Mouse (Mus musculus): Measurements from ENCODE around the gene Camk1d. TPM values are rescaled to one million over a fixed set of nuclear protein-coding genes. Genes with fewer than 3 reads are reported as not detected.

Camk1d gene
- polyA plus RNA-seq, 1 experiment from 2014 or later: 6.7 TPM

GRCm38 (mm10) chr2:5403850-5404249, 310.5 kb downstream of the Camk1d start:
- DNase-seq (ENCODE audit: low spot score) (no peak), ATAC-seq (ENCODE audit: low FRiP score, low TSS enrichment) (no peak)
- no peaks in the 10 kb centered on the region for H3K27me3 ChIP-seq (ENCODE audit: control insufficient read depth, insufficient read depth, low read length)
- no peak overlapping the region for H3K4me2 ChIP-seq (replicated peaks; ENCODE audit: low read depth)
- 62% methylated on average over 3 of the region's 3 CpGs for WGBS
- H3K9ac ChIP-seq (ENCODE audit: low read length): no peak overlapping the region
- H3K27ac ChIP-seq (replicated peaks): no peak overlapping the region
- TF ChIP-seq EP300 (optimal IDR thresholded peaks at IDR 0.05) (no peak), CTCF (IDR thresholded peaks at IDR 0.05; ENCODE audit: low read depth) (peak; percentile 71)
- no peak overlapping the region for H3K4me3 ChIP-seq (ENCODE audit: low read depth, low read length)
- H3K4me1 ChIP-seq (replicated peaks; ENCODE audit: control insufficient read depth, insufficient read depth): no peaks in the 10 kb centered on the region
- H3K36me3 ChIP-seq (ENCODE audit: control insufficient read depth, insufficient read depth, low read length): no peaks in the 10 kb centered on the region
- no peaks in the 10 kb centered on the region for H3K9me3 ChIP-seq (ENCODE audit: control insufficient read depth, low read length)

- ATAC-seq (ENCODE audit: low FRiP score, low TSS enrichment) (no peak), DNase-seq (ENCODE audit: low spot score) (no peak)
- Histone ChIP-seq H3K9ac (ENCODE audit: low read length) (no peak overlapping the region), H3K4me3 (ENCODE audit: low read depth, low read length) (no peak overlapping the region), H3K4me2 (replicated peaks; ENCODE audit: low read depth) (no peak overlapping the region), H3K9me3 (ENCODE audit: control insufficient read depth, low read length) (no peaks in the 10 kb centered on the region), H3K36me3 (ENCODE audit: control insufficient read depth, insufficient read depth, low read length) (no peaks in the 10 kb centered on the region), H3K4me1 (replicated peaks; ENCODE audit: control insufficient read depth, insufficient read depth) (no peaks in the 10 kb centered on the region), H3K27me3 (ENCODE audit: control insufficient read depth, insufficient read depth, low read length) (no peaks in the 10 kb centered on the region), H3K27ac (replicated peaks) (no peak overlapping the region)
- 85% methylated on average over 12 of the region's 12 CpGs for WGBS
- TF ChIP-seq EP300 (optimal IDR thresholded peaks at IDR 0.05): no peak
- TF ChIP-seq CTCF (IDR thresholded peaks at IDR 0.05; ENCODE audit: low read depth): no peak
Measured at GRCm38 (mm10) chr2:5402036-5402435, 312.3 kb downstream of the Camk1d start.

GRCm38 (mm10) chr2:5398505-5398904, 315.8 kb downstream of the Camk1d start:
- Histone ChIP-seq H3K9ac (ENCODE audit: low read length) (no peak overlapping the region), H3K27ac (replicated peaks) (no peak overlapping the region), H3K9me3 (ENCODE audit: control insufficient read depth, low read length) (no peaks in the 10 kb centered on the region), H3K27me3 (ENCODE audit: control insufficient read depth, insufficient read depth, low read length) (no peaks in the 10 kb centered on the region), H3K4me1 (replicated peaks; ENCODE audit: control insufficient read depth, insufficient read depth) (no peaks in the 10 kb centered on the region), H3K4me3 (ENCODE audit: low read depth, low read length) (no peak overlapping the region), H3K36me3 (ENCODE audit: control insufficient read depth, insufficient read depth, low read length) (no peaks in the 10 kb centered on the region), H3K4me2 (replicated peaks; ENCODE audit: low read depth) (no peak overlapping the region)
- DNase-seq (ENCODE audit: low spot score) (no peak), ATAC-seq (ENCODE audit: low FRiP score, low TSS enrichment) (no peak)
- WGBS: 87% methylated on average over 9 of the region's 9 CpGs
- TF ChIP-seq EP300 (optimal IDR thresholded peaks at IDR 0.05): no peak
- no peak for TF ChIP-seq CTCF (IDR thresholded peaks at IDR 0.05; ENCODE audit: low read depth)

- 59% methylated on average over 6 of the region's 6 CpGs for WGBS
- no peak overlapping the region for H3K4me3 ChIP-seq (ENCODE audit: low read depth, low read length)
- ATAC-seq (ENCODE audit: low FRiP score, low TSS enrichment) (no peak), DNase-seq (ENCODE audit: low spot score) (no peak)
- no peak for TF ChIP-seq EP300 (optimal IDR thresholded peaks at IDR 0.05)
- no peak for TF ChIP-seq CTCF (IDR thresholded peaks at IDR 0.05; ENCODE audit: low read depth)
- H3K4me1 ChIP-seq (replicated peaks; ENCODE audit: control insufficient read depth, insufficient read depth): no peaks in the 10 kb centered on the region
- H3K36me3 ChIP-seq (ENCODE audit: control insufficient read depth, insufficient read depth, low read length): no peaks in the 10 kb centered on the region
- no peaks in the 10 kb centered on the region for H3K27me3 ChIP-seq (ENCODE audit: control insufficient read depth, insufficient read depth, low read length)
- H3K4me2 ChIP-seq (replicated peaks; ENCODE audit: low read depth): no peak overlapping the region
- no peak overlapping the region for H3K9ac ChIP-seq (ENCODE audit: low read length)
- H3K9me3 ChIP-seq (ENCODE audit: control insufficient read depth, low read length): no peaks in the 10 kb centered on the region
- H3K27ac ChIP-seq (replicated peaks): no peak overlapping the region
Measured at GRCm38 (mm10) chr2:5398043-5398442, 316.3 kb downstream of the Camk1d start.

GRCm38 (mm10) chr2:5397468-5397867, 316.8 kb downstream of the Camk1d start:
- no peaks in the 10 kb centered on the region for H3K4me1 ChIP-seq (replicated peaks; ENCODE audit: control insufficient read depth, insufficient read depth)
- H3K27ac ChIP-seq (replicated peaks): no peak overlapping the region
- no peak overlapping the region for H3K9ac ChIP-seq (ENCODE audit: low read length)
- ATAC-seq (ENCODE audit: low FRiP score, low TSS enrichment) (no peak), DNase-seq (ENCODE audit: low spot score) (no peak)
- H3K27me3 ChIP-seq (ENCODE audit: control insufficient read depth, insufficient read depth, low read length): no peaks in the 10 kb centered on the region
- no peak for TF ChIP-seq EP300 (optimal IDR thresholded peaks at IDR 0.05)
- no peak overlapping the region for H3K4me2 ChIP-seq (replicated peaks; ENCODE audit: low read depth)
- no peaks in the 10 kb centered on the region for H3K36me3 ChIP-seq (ENCODE audit: control insufficient read depth, insufficient read depth, low read length)
- WGBS: 59% methylated on average over 3 of the region's 3 CpGs
- no peak overlapping the region for H3K4me3 ChIP-seq (ENCODE audit: low read depth, low read length)
- no peaks in the 10 kb centered on the region for H3K9me3 ChIP-seq (ENCODE audit: control insufficient read depth, low read length)

GRCm38 (mm10) chr2:5396415-5396814, 317.9 kb downstream of the Camk1d start:
- TF ChIP-seq CTCF (IDR thresholded peaks at IDR 0.05; ENCODE audit: low read depth): peak; percentile 60
- no peak for TF ChIP-seq EP300 (optimal IDR thresholded peaks at IDR 0.05)
- Histone ChIP-seq H3K36me3 (ENCODE audit: control insufficient read depth, insufficient read depth, low read length) (no peaks in the 10 kb centered on the region), H3K4me1 (replicated peaks; ENCODE audit: control insufficient read depth, insufficient read depth) (no peaks in the 10 kb centered on the region), H3K4me2 (replicated peaks; ENCODE audit: low read depth) (no peak overlapping the region), H3K27ac (replicated peaks) (no peak overlapping the region), H3K9ac (ENCODE audit: low read length) (no peak overlapping the region), H3K4me3 (ENCODE audit: low read depth, low read length) (no peak overlapping the region), H3K27me3 (ENCODE audit: control insufficient read depth, insufficient read depth, low read length) (no peaks in the 10 kb centered on the region), H3K9me3 (ENCODE audit: control insufficient read depth, low read length) (no peaks in the 10 kb centered on the region)
- DNase-seq (ENCODE audit: low spot score) (no peak), ATAC-seq (ENCODE audit: low FRiP score, low TSS enrichment) (no peak)
- 48% methylated on average over 1 of the region's 1 CpGs for WGBS
